Mouse (Mus musculus) large intestine, adult 2 months (tissue): Measurements from ENCODE around the gene Wt1. TPM values are rescaled to one million over a fixed set of nuclear protein-coding genes. Genes with fewer than 3 reads are reported as not detected.

Experiments used
- polyA plus RNA-seq: library from polyadenylated mRNA; depleted of rRNA; stranded (reverse); fragments of >200 nt; gene quantifications from 2 replicates; pipeline ENCODE4 v1.2.3, GENCODE M21; 2012; rRNA removed

The Wt1 gene
- polyA plus RNA-seq, 1 experiment = 1.9 TPM

Other genes starting within 250 kb of the Wt1 start
- gene Eif3m, start 109.4 kb upstream of the Wt1 start, polyA plus RNA-seq = 32.2 and 32.8 TPM in 2 replicates
- gene Gm11060, start 34.5 kb upstream of the Wt1 start, polyA plus RNA-seq = not detected in 2 replicates
- 0.51 and 0.99 TPM in 2 replicates for gene Them7, start 97.8 kb downstream of the Wt1 start, polyA plus RNA-seq